Mouse (Mus musculus): ENCODE data around the gene Ap4b1. TPM values are rescaled to one million over a fixed set of nuclear protein-coding genes. Genes with fewer than 3 reads are reported as not detected.

Ap4b1 gene
- polyA plus RNA-seq, 1 experiment, result 19.2 TPM

DNA sequence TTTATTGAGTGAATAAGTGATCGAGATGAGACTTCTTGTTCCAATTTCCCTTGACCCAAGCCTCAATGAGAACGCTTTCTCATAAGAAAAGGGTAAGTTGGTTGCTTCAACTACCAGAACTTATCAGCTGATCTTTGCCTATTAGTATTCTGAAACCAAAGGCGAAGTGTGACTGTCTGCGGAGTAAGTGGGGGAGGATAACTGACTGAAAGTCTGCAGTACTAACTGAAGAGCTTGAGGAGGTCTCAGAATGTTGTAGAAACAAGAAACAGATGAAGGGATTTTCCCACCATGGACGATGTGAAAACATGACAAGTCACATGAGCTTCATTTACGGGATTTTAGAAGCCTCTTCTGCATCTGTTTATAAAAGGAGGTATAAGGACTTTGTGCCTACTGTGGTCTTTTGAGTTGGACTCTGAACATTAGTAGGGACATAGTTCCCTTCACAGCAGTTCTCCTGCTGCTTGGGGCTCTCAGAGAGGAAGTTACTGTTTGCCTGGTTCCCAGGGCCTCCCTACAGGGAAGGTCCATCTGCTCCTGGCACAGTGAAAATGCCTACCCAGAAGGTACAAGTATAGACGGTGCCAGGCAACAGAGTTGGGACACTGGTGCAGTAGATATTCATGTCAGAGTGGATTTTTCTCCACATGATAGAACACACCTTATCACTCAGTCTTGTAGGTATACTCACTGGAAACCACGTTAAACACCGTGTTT lies 41.5 kb downstream of the Ap4b1 start:
- peak; percentile 90 to 97 for DNase-seq
- no peak for TF ChIP-seq CTCF (IDR thresholded peaks at IDR 0.05; ENCODE audit: borderline replicate concordance, insufficient read depth, low read depth, low read length)
- TF ChIP-seq POLR2A (IDR thresholded peaks at IDR 0.05; ENCODE audit: borderline replicate concordance, insufficient read depth, low read length), result peak; percentile 89; the same call in 1 of the 2 replicates
- 26% methylated on average over 9 of the region's 9 CpGs for WGBS
- H3K4me1 ChIP-seq (ENCODE audit: control insufficient read depth, insufficient read depth, low read length), result peaks cover 14% of the 10 kb centered on the region; the same call in 1 of the 2 replicates
- H3K4me3 ChIP-seq (replicated peaks; ENCODE audit: insufficient read depth, low read depth, low read length), result peak overlapping the region; percentile 74
- H3K27ac ChIP-seq (ENCODE audit: insufficient read depth, low read length), result peak overlapping the region; percentile 96; the same call in 1 of the 2 replicates
- H3K27me3 ChIP-seq (ENCODE audit: control insufficient read depth, insufficient read depth, low read length), result no peaks in the 10 kb centered on the region

DNA sequence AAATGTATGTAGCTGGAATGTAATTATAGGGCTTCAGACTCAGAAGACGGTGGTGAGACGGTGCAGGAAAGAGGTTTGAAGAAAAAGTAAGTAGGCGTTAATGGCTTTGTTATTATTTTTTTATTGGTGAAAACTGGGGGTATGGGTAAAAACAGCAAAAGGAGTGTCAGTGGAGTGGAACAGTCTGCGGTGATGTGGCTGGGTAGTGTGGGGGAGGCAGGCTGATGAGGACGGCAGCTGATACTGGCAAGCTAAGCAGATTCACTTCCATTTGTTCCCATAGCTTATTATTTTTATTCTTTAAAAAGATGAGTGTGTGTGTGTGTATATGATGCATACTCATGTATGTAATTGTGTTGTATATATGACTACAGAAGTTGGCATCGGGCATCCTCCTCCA lies 42.2 kb downstream of the Ap4b1 start:
- H3K27ac ChIP-seq (ENCODE audit: insufficient read depth, low read length), result peak overlapping the region; percentile 96
- H3K4me3 ChIP-seq (replicated peaks; ENCODE audit: insufficient read depth, low read depth, low read length), result peak overlapping the region; percentile 74
- no peaks in the 10 kb centered on the region for H3K27me3 ChIP-seq (ENCODE audit: control insufficient read depth, insufficient read depth, low read length)
- TF ChIP-seq CTCF (IDR thresholded peaks at IDR 0.05; ENCODE audit: borderline replicate concordance, insufficient read depth, low read depth, low read length), result no peak
- no peak for TF ChIP-seq POLR2A (IDR thresholded peaks at IDR 0.05; ENCODE audit: borderline replicate concordance, insufficient read depth, low read length)
- peaks cover 14% of the 10 kb centered on the region; the same call in 1 of the 2 replicates for H3K4me1 ChIP-seq (ENCODE audit: control insufficient read depth, insufficient read depth, low read length)
- DNase-seq, result peak in 1 of 2 experiments; percentile 65
- WGBS, result 14% methylated on average over 6 of the region's 6 CpGs

DNA sequence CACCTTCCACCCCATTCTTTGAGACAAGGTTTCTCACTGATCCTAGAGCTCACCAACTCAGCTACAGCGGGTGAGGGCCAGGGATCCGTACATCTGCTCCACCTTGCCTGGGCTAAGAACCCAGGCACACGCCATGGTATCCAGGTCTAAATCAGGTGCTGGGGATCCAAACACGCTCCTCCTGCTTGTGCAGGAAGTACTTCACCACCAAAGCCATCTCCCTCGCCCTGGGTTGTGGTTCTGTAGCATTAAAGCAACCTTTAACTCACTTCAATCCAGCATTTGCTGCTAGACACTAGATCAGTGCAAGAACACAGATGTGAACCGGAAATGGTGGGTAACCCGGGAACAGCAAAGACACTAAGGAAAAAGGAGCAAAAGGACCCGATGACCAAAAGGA lies 42.6 kb downstream of the Ap4b1 start:
- no peaks in the 10 kb centered on the region for H3K27me3 ChIP-seq (ENCODE audit: control insufficient read depth, insufficient read depth, low read length)
- TF ChIP-seq POLR2A (IDR thresholded peaks at IDR 0.05; ENCODE audit: borderline replicate concordance, insufficient read depth, low read length), result peak; percentile 42; the same call in 1 of the 2 replicates
- TF ChIP-seq CTCF (IDR thresholded peaks at IDR 0.05; ENCODE audit: borderline replicate concordance, insufficient read depth, low read depth, low read length), result no peak
- DNase-seq, result peak; percentile 64 to 71
- WGBS, result 14% methylated on average over 8 of the region's 8 CpGs
- peaks cover 14% of the 10 kb centered on the region; the same call in 1 of the 2 replicates for H3K4me1 ChIP-seq (ENCODE audit: control insufficient read depth, insufficient read depth, low read length)
- H3K4me3 ChIP-seq (replicated peaks; ENCODE audit: insufficient read depth, low read depth, low read length), result peak overlapping the region; percentile 74
- H3K27ac ChIP-seq (ENCODE audit: insufficient read depth, low read length), result peak overlapping the region; percentile 96

DNA sequence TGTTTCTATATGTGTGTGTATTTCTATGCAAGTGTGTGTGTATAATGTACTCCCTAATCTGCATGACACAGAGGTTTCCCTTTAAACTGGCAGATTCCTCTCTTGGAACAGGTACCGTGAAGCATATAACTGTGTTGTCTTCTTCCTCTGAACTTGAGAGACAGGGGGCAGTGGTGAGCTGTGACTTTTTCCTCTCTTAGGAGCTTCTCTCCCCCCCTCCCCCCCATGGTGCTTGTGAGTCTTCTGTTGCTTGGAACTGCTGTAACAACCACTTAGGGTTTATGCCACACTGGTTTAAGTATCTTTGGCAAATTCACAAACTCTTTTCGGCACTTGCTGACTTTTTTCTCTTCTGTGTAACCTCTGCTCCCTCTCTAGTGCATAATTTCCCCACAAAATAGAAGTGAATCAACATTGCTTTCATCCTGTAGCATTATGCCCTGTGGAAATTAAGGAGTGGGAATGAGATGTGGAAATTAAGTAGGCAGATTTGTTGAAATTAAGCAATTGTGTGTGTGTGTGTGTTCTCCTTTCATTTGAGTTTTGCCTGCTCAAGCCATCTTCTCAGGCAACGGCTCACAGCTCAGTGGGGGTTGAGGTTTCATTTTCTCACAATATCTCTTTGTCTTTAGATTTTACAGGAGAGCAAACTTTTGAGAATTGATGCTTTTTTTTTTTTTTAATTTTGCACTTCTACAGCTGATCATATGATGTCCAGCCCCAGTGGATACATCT lies 43.4 kb downstream of the Ap4b1 start:
- Histone ChIP-seq H3K27ac (ENCODE audit: insufficient read depth, low read length) (peak overlapping the region; percentile 96; the same call in 1 of the 2 replicates), H3K27me3 (ENCODE audit: control insufficient read depth, insufficient read depth, low read length) (no peaks in the 10 kb centered on the region), H3K4me3 (replicated peaks; ENCODE audit: insufficient read depth, low read depth, low read length) (peak overlapping the region; percentile 74), H3K4me1 (ENCODE audit: control insufficient read depth, insufficient read depth, low read length) (peaks cover 20% of the 10 kb centered on the region)
- DNase-seq, result peak; percentile 80 to 90
- TF ChIP-seq POLR2A (IDR thresholded peaks at IDR 0.05; ENCODE audit: borderline replicate concordance, insufficient read depth, low read length), result no peak
- peak; percentile 63; the same call in 1 of the 2 replicates for TF ChIP-seq CTCF (IDR thresholded peaks at IDR 0.05; ENCODE audit: borderline replicate concordance, insufficient read depth, low read depth, low read length)
- 8% methylated on average over 3 of the region's 3 CpGs for WGBS

DNA sequence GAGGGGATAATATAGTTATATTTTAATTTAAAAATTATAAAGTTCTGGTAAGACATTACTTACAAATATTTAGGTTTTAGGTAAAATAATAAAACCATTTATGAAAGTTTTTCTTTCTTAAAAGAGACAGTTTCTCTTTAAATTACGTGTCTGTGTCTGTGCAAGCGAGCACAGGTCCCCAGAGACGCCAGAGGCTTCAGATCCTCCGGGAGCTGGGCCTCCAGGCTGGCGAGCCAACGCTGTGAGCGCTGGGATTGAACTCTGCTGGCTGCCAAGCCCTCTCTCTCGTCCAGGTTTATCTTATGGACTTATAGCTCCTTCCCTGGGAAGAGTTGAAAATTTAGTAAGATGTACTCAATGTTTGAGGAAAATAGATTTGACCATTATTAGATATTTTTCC lies 44.5 kb downstream of the Ap4b1 start:
- 10% methylated on average over 8 of the region's 8 CpGs for WGBS

DNA sequence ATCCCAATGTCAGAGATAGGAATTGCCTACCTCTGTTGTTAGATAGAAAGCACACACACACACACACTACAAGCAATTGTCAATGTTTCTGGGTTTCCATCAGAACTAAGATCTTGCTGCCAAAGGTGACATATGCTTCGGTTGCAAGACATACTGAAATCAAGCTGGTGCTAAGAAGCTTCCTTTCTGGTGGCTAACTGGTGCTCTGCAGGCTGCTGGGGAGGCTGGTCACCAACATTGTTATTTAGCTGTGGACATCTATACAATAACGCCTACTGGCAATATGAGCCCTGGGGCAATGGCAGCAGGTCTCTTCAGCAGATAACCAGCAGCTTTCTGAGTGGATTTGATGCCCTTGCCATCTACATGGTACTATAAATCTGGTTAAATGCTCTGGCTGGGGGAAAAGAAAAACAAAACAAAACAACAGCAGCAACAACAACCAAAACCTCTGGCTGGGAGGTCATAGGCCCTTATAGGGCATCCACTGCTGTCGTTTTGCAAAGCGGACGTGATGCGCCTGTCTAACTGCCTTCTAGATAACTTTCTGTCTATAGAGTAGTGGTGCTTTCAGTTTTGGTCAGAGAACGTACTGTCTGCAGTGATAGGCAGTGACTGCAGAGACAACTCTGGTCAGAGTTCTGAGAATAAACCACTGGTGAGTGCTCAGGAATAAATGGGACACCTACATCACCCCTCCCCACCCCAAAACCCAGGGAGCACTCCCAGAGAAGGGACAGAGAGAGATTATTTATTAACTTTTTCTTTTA lies 47.9 kb downstream of the Ap4b1 start:
- H3K27ac ChIP-seq (ENCODE audit: insufficient read depth, low read length), result peak overlapping the region; percentile 68
- H3K4me1 ChIP-seq (ENCODE audit: control insufficient read depth, insufficient read depth, low read length), result peaks cover 9% of the 10 kb centered on the region
- peak; percentile 44 to 73 for DNase-seq
- WGBS, result 67% methylated on average over 7 of the region's 7 CpGs
- H3K27me3 ChIP-seq (ENCODE audit: control insufficient read depth, insufficient read depth, low read length), result no peaks in the 10 kb centered on the region
- H3K4me3 ChIP-seq (replicated peaks; ENCODE audit: insufficient read depth, low read depth, low read length), result no peak overlapping the region
- no peak for TF ChIP-seq POLR2A (IDR thresholded peaks at IDR 0.05; ENCODE audit: borderline replicate concordance, insufficient read depth, low read length)
- peak; percentile 14; the same call in 1 of the 2 replicates for TF ChIP-seq CTCF (IDR thresholded peaks at IDR 0.05; ENCODE audit: borderline replicate concordance, insufficient read depth, low read depth, low read length)

More for the DNA sequence above, 44.5 kb downstream of the Ap4b1 start:
- Histone ChIP-seq H3K27ac (ENCODE audit: insufficient read depth, low read length) (peak overlapping the region; percentile 56; the same call in 1 of the 2 replicates), H3K4me3 (replicated peaks; ENCODE audit: insufficient read depth, low read depth, low read length) (peak overlapping the region; percentile 35), H3K27me3 (ENCODE audit: control insufficient read depth, insufficient read depth, low read length) (no peaks in the 10 kb centered on the region), H3K4me1 (ENCODE audit: control insufficient read depth, insufficient read depth, low read length) (peaks cover 23% of the 10 kb centered on the region)
- TF ChIP-seq POLR2A (IDR thresholded peaks at IDR 0.05; ENCODE audit: borderline replicate concordance, insufficient read depth, low read length), result 0 out of 2 replicates have a peak, but pooled peaks have one; percentile 8
- no peak for TF ChIP-seq CTCF (IDR thresholded peaks at IDR 0.05; ENCODE audit: borderline replicate concordance, insufficient read depth, low read depth, low read length)
- DNase-seq, result peak; percentile 60 to 71

DNA sequence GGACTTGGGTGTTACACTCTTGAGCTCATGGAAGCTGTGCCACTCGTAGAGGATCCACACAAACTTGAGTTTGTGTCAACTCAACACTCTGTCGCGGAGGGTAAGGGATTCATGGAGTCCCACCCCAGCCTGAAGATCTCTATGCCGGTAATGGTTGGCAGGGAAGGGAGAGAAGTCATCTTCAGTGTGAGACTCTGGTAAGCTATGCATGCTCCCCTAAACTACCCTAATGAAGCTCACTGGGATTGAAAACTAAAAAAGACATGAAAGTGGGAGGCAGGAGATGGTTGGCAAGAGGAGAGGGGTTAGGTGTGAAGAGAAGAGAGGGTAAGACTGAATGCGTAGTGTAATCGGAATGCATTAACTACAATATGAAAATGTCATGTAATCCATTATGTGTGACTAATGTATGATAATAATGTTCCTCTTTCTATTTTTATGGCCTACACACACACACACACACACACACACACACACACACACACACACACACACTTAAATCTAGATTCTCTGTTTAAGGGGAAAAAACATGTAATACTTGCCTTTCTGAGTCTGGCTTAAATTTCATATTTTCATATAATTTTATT lies 48.8 kb downstream of the Ap4b1 start:
- Histone ChIP-seq H3K27me3 (ENCODE audit: control insufficient read depth, insufficient read depth, low read length) (no peaks in the 10 kb centered on the region), H3K4me1 (ENCODE audit: control insufficient read depth, insufficient read depth, low read length) (peaks cover 9% of the 10 kb centered on the region), H3K27ac (ENCODE audit: insufficient read depth, low read length) (no peak overlapping the region), H3K4me3 (replicated peaks; ENCODE audit: insufficient read depth, low read depth, low read length) (no peak overlapping the region)
- WGBS, result 93% methylated on average over 6 of the region's 6 CpGs
- DNase-seq, result no peak
- no peak for TF ChIP-seq POLR2A (IDR thresholded peaks at IDR 0.05; ENCODE audit: borderline replicate concordance, insufficient read depth, low read length)
- TF ChIP-seq CTCF (IDR thresholded peaks at IDR 0.05; ENCODE audit: borderline replicate concordance, insufficient read depth, low read depth, low read length), result no peak
